Mouse (Mus musculus) intestine, embryonic 14.5 days (tissue): ENCODE measurements at regions not wholly inside any gene's neighbourhood (a gene's known extent, or its start where the extent isn't known, plus 50 kb on each side); places are given as distances from the start of the nearest gene placed in this dataset.
"Not testable (repeated sequence)": the region's sequence is repeated elsewhere in the genome, so short reads cannot be mapped to it uniquely, and the experiment has no call there.

Experiments
- ATAC-seq: fragments of 200-750 bp; cut with Nextera tagmentation; replicated peaks from 2 replicates; pipeline ENCODE4 v1.8.0; 2017; ENCODE audit warnings: low read depth, moderate number of reproducible peaks, moderate TSS enrichment, moderate library complexity; ENCODE audit not compliant: low FRiP score, low TSS enrichment
- DNase-seq: peaks from one replicate; pipeline ENCODE4 v3.0.0-alpha.2; 2018; ENCODE audit warnings: low spot score
- H3K27ac ChIP-seq: fragments of 300-500 bp; sonication (generic); 2 replicates; pipeline ENCODE4 v1.5.1; 2014; ENCODE audit warnings: low read depth, mild to moderate bottlenecking, control low read depth
- H3K27me3 ChIP-seq: fragments of 300-500 bp; sonication (generic); replicated peaks from 2 replicates; pipeline ENCODE4 v1.6.1; 2014; ENCODE audit warnings: low read length, control low read depth; ENCODE audit not compliant: control insufficient read depth, insufficient read depth
- H3K36me3 ChIP-seq: fragments of 300-500 bp; sonication (generic); 2 replicates; pipeline ENCODE4 v1.6.1; 2014; ENCODE audit warnings: low read length, control low read depth; ENCODE audit not compliant: control insufficient read depth, insufficient read depth
- H3K4me1 ChIP-seq: fragments of 300-500 bp; sonication (generic); replicated peaks from 2 replicates; pipeline ENCODE4 v1.6.1; 2014; ENCODE audit warnings: low read length, control low read depth, mixed read lengths; ENCODE audit not compliant: control insufficient read depth, insufficient read depth
- H3K4me2 ChIP-seq: fragments of 300-500 bp; sonication (generic); 2 replicates; pipeline ENCODE4 v1.6.1; 2014; ENCODE audit warnings: low read length
- H3K4me3 ChIP-seq: fragments of 300-500 bp; sonication (generic); 2 replicates; pipeline ENCODE4 v1.5.1; 2014; ENCODE audit warnings: low read depth, low read length, control low read depth, mixed read lengths
- H3K9ac ChIP-seq: fragments of 300-500 bp; sonication (generic); 2 replicates; pipeline ENCODE4 v1.6.1; 2014; ENCODE audit warnings: mild to moderate bottlenecking, low read length
- H3K9me3 ChIP-seq: fragments of 300-500 bp; sonication (generic); 2 replicates; pipeline ENCODE4 v1.6.1; 2016; ENCODE audit warnings: low read length, control low read depth; ENCODE audit not compliant: control insufficient read depth
- WGBS: fragments of 180-500 bp; shearing (Covaris S2); extraction: QIAGEN DNeasy Blood & Tissue Kit; methylation state at CpG from one replicate; pipeline ENCODE4 v1.1.7; 2014; 5-methylcytosine and 5-hydroxymethylcytosine counted together

- H3K4me1 ChIP-seq, H3K27me3 ChIP-seq, H3K4me3 ChIP-seq, H3K4me2 ChIP-seq, ATAC-seq, H3K27ac ChIP-seq, DNase-seq, H3K9me3 ChIP-seq, H3K9ac ChIP-seq, H3K36me3 ChIP-seq: not testable (repeated sequence)
- WGBS: 74% methylated on average over 2 of the region's 2 CpGs
Measured at GRCm38 (mm10) chr14:26319821-26320220, 62.1 kb downstream of the Duxbl3 start.

DNA sequence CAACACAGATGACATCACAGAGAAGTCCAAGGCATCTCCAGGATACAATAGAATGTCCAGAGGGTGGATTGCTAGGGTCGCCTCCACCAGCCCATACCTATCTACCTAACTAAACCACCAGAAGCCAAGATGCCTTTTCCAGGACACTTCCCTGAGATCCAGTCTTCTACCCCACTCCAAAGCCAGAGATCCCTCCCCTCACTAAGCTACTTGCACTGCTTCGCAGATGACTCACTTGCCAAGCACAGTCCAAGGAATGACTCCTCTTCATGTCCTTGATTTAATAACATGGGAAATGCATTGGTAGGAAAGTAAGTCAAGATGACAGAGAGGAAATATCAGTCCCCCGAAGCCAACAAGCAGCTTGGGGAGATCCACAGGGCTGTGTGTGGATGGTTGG lies 63.0 kb downstream of the Duxbl3 start:
- Histone ChIP-seq H3K4me3 (no peak overlapping the region), H3K27me3 (no peaks in the 10 kb centered on the region), H3K9ac (no peak overlapping the region), H3K4me2 (no peak overlapping the region), H3K4me1 (no peaks in the 10 kb centered on the region), H3K9me3 (no peaks in the 10 kb centered on the region), H3K27ac (no peak overlapping the region), H3K36me3 (no peaks in the 10 kb centered on the region)
- ATAC-seq (no peak), DNase-seq (no peak)
- 86% methylated on average over 3 of the region's 3 CpGs for WGBS

- ATAC-seq: no peak
- DNase-seq: no peak
- Histone ChIP-seq H3K36me3 (no peaks in the 10 kb centered on the region), H3K27me3 (no peaks in the 10 kb centered on the region), H3K4me3 (no peak overlapping the region), H3K27ac (no peak overlapping the region), H3K4me2 (no peak overlapping the region), H3K4me1 (no peaks in the 10 kb centered on the region), H3K9ac (no peak overlapping the region), H3K9me3 (no peaks in the 10 kb centered on the region)
- WGBS: 91% methylated on average over 6 of the region's 6 CpGs
Measured at GRCm38 (mm10) chr14:26328562-26328961, 70.8 kb downstream of the Duxbl3 start.

DNA sequence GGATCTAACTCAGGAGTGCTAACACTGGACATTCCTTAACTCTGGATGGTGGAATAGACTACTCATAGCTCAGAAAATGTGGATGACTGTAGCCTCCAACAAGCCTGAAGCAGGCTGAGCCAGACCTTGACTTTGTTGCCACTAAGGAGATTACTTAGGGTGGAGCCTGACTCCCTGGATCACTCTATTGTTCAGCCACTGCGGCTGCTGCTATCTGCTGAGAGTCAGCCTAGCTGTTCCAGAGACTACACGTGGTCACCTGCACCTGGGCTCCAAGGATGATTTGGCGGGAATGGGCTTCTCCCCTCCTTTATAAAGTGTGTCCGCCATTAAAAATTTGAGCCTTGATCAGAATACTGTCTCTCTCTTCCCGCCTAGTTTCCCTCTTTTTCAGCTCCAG lies 83.3 kb downstream of the Duxbl3 start:
- no peak for ATAC-seq
- Histone ChIP-seq H3K4me1 (no peaks in the 10 kb centered on the region), H3K27ac (no peak overlapping the region), H3K4me2 (no peak overlapping the region), H3K27me3 (no peaks in the 10 kb centered on the region), H3K9ac (no peak overlapping the region), H3K9me3 (no peaks in the 10 kb centered on the region), H3K36me3 (no peaks in the 10 kb centered on the region), H3K4me3 (no peak overlapping the region)
- 81% methylated on average over 5 of the region's 5 CpGs for WGBS
- DNase-seq: no peak

DNA sequence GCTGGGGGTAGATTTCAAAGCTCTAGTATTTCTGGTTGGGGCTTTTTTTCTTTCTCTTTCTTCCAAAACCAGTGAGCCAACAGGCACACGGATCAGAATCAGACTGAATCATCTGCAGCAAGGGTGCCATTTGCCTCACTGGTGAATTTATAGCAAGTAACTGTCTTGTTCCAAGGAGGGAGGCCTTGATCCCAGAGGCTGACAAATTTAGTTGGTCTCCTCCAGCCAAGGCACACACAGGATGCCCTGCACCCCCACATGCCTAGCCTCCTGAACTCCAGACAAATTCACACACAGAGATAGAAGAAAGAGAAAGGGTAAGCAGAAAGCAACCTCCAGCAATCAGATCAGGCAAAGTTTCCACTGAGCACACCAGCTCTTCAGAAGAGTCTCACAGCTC lies 87.5 kb downstream of the Duxbl3 start:
- WGBS: 58% methylated on average over 1 of the region's 1 CpGs
- no peak overlapping the region for H3K4me3 ChIP-seq
- H3K27me3 ChIP-seq: no peaks in the 10 kb centered on the region
- H3K9me3 ChIP-seq: no peaks in the 10 kb centered on the region
- H3K9ac ChIP-seq: no peak overlapping the region
- no peak overlapping the region for H3K4me2 ChIP-seq
- no peak for ATAC-seq
- H3K36me3 ChIP-seq: no peaks in the 10 kb centered on the region
- no peak for DNase-seq
- no peak overlapping the region for H3K27ac ChIP-seq
- no peaks in the 10 kb centered on the region for H3K4me1 ChIP-seq

DNA sequence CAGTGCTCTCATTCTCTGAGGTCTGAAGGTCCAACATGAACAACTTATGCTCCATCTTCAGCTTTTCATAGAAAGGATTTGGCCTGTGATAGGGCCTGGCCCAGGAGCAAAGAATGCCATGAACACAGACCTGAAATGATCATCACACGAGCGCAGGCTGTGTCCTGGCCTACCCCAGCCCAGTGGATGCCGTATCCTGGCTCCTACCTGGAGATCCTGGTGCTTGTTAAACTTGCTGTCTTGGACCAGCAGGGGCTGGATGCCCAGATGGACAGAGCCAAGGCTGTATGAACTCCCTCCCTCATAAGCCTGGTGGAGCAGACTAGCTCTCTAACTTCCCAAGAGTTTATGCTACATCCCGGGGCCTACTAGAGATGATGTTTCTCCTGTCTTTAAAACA lies 89.5 kb downstream of the Duxbl3 start:
- Histone ChIP-seq H3K9ac (no peak overlapping the region), H3K36me3 (no peaks in the 10 kb centered on the region), H3K4me3 (no peak overlapping the region), H3K9me3 (no peaks in the 10 kb centered on the region), H3K27ac (no peak overlapping the region), H3K27me3 (no peaks in the 10 kb centered on the region), H3K4me1 (no peaks in the 10 kb centered on the region), H3K4me2 (no peak overlapping the region)
- DNase-seq (no peak), ATAC-seq (no peak)
- 85% methylated on average over 4 of the region's 4 CpGs for WGBS

DNA sequence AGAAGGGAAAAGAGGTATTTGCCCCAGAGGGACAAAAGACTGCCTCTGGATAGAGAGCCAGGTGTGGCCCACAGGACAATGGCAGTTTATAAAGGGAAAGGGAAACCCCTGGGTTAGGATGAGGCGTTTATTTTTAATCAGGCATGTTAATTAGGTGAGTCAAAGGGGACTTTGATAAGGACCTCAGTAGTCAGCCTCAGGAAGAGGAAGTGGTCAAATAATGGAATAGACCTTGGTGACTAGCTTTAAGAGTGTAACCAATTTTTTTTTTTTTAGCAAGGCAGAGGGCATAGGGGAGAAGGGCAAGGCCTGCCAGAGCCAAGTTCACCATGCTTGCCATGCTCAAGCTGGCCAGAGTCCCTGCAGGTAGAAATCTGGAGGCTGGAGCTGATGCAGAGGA lies 95.2 kb downstream of the Duxbl3 start:
- DNase-seq (no peak), ATAC-seq (no peak)
- no peak overlapping the region for H3K4me3 ChIP-seq
- no peak overlapping the region for H3K27ac ChIP-seq
- H3K9ac ChIP-seq: no peak overlapping the region
- 68% methylated on average over 1 of the region's 1 CpGs for WGBS
- no peaks in the 10 kb centered on the region for H3K36me3 ChIP-seq
- no peaks in the 10 kb centered on the region for H3K27me3 ChIP-seq
- no peak overlapping the region for H3K4me2 ChIP-seq
- H3K9me3 ChIP-seq: no peaks in the 10 kb centered on the region
- peaks cover 9% of the 10 kb centered on the region; the same call in 1 of the 2 replicates for H3K4me1 ChIP-seq

DNA sequence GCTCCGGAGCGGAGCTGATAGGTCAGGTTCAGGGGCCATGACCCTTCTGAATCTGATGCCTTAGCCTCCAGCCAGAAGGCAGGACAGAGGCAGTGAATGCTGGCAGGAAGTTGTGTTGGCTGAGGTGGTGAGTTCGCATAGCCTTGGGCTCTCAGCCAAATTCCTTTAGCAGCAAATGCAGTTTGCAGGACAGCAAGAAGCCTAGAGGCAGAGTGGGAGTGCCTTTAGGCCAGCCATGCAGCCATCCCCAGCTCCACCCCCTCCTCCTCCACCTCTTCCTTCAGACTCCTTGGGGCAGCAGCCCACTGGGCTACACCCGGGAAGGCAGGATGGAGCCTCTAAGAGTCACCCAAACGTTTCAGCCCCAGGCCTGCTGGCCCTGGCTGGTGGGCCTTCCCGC lies 99.5 kb downstream of the Duxbl3 start:
- WGBS: 33% methylated on average over 6 of the region's 6 CpGs
- Histone ChIP-seq H3K27me3 (no peaks in the 10 kb centered on the region), H3K4me2 (no peak overlapping the region), H3K27ac (no peak overlapping the region), H3K9ac (no peak overlapping the region), H3K36me3 (no peaks in the 10 kb centered on the region), H3K4me3 (no peak overlapping the region), H3K4me1 (peaks cover 9% of the 10 kb centered on the region; the same call in 1 of the 2 replicates), H3K9me3 (no peaks in the 10 kb centered on the region)
- DNase-seq (peak; percentile 50), ATAC-seq (no peak; the same call in 1 of the 2 replicates)

DNA sequence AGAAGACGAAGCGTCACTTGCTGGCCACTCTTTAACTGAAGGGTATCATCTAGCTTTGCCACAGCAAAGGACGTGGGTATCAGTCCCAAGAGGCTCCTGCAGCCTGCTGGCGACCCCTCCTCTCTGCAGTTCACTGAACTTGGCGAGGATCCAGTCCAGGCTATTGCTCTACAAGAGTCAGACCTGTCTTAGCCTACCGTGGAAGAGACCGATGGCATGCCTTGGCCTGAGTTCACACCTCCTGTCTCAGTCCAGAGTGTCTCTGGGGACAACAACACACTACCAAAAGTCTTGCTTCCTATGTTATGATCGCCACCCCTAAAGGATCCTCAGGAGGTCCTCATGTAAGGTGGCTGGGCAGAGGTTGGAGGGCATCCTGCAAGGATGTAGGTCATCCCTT lies 100.2 kb downstream of the Duxbl3 start:
- no peaks in the 10 kb centered on the region for H3K27me3 ChIP-seq
- DNase-seq (no peak), ATAC-seq (no peak)
- H3K9me3 ChIP-seq: no peaks in the 10 kb centered on the region
- no peak overlapping the region for H3K4me3 ChIP-seq
- WGBS: 79% methylated on average over 8 of the region's 8 CpGs
- H3K9ac ChIP-seq: no peak overlapping the region
- no peak overlapping the region for H3K4me2 ChIP-seq
- peaks cover 9% of the 10 kb centered on the region; the same call in 1 of the 2 replicates for H3K4me1 ChIP-seq
- H3K36me3 ChIP-seq: no peaks in the 10 kb centered on the region
- no peak overlapping the region for H3K27ac ChIP-seq
